Mouse (Mus musculus) liver, embryonic 11.5 days (tissue): Measurements from ENCODE around the gene Bcl2l15. TPM values are rescaled to one million over a fixed set of nuclear protein-coding genes. Genes with fewer than 3 reads are reported as not detected.
"Not testable (repeated sequence)": the region's sequence is repeated elsewhere in the genome, so short reads cannot be mapped to it uniquely, and the experiment has no call there.

Experiments used
- ATAC-seq: fragments of 200-750 bp; cut with Nextera tagmentation; replicated peaks from 2 replicates; pipeline ENCODE4 v1.8.0; 2017; ENCODE audit warnings: moderate number of reproducible peaks, mild to moderate bottlenecking, moderate TSS enrichment, moderate library complexity; ENCODE audit not compliant: low FRiP score
- DNase-seq: peaks from one replicate; pipeline ENCODE4 v3.0.0-alpha.2; 2017; ENCODE audit warnings: low spot score
- H3K27ac ChIP-seq: fragments of 300-500 bp; sonication (generic); 2 replicates; pipeline ENCODE4 v1.5.1; 2014; ENCODE audit warnings: mild to moderate bottlenecking, low read depth, low read length, control low read depth
- H3K27me3 ChIP-seq: fragments of 300-500 bp; sonication (generic); replicated peaks from 2 replicates; pipeline ENCODE4 v1.6.1; 2014; ENCODE audit warnings: low read length, mixed read lengths; ENCODE audit not compliant: control insufficient read depth, insufficient read depth
- H3K36me3 ChIP-seq: fragments of 300-500 bp; sonication (generic); 2 replicates; pipeline ENCODE4 v1.6.1; 2014; ENCODE audit warnings: mild to moderate bottlenecking, low read length, moderate library complexity, mixed read lengths; ENCODE audit not compliant: control insufficient read depth, insufficient read depth
- H3K4me1 ChIP-seq: fragments of 300-500 bp; sonication (generic); replicated peaks from 2 replicates; pipeline ENCODE4 v1.6.1; 2014; ENCODE audit warnings: low read length, mixed read lengths; ENCODE audit not compliant: control insufficient read depth, insufficient read depth
- H3K4me2 ChIP-seq: fragments of 300-500 bp; sonication (generic); 2 replicates; pipeline ENCODE4 v1.6.1; 2014; ENCODE audit warnings: mild to moderate bottlenecking, control low read depth, moderate library complexity
- H3K4me3 ChIP-seq: fragments of 300-500 bp; sonication (generic); 2 replicates; pipeline ENCODE4 v1.5.1; 2014; ENCODE audit warnings: low read depth, low read length, control low read depth
- H3K9ac ChIP-seq: fragments of 300-500 bp; sonication (generic); 2 replicates; pipeline ENCODE4 v1.6.1; 2014; ENCODE audit warnings: low read depth, low read length, control low read depth
- H3K9me3 ChIP-seq: fragments of 300-500 bp; sonication (generic); 2 replicates; pipeline ENCODE4 v1.6.1; 2016; ENCODE audit warnings: low read length, inconsistent platforms, mixed read lengths; ENCODE audit not compliant: control insufficient read depth
- WGBS: fragments of 180-500 bp; shearing (Covaris S2); extraction: QIAGEN DNeasy Blood & Tissue Kit; methylation state at CpG from one replicate; pipeline ENCODE4 v1.1.7; 2014; 5-methylcytosine and 5-hydroxymethylcytosine counted together
- polyA plus RNA-seq: library from polyadenylated mRNA; unstranded; fragments of >200 nt; fragmentation: Nextera tagmentation; extraction: Ambion mirVana; gene quantifications from 2 replicates; pipeline ENCODE4 v1.2.1, GENCODE M21; 2014

Gene Bcl2l15
- polyA plus RNA-seq, 1 experiment from 2014 or later: 0.63 TPM

GRCm38 (mm10) chr3:103810967-103811366 is 21.4 kb upstream of the Bcl2l15 start:
- no peaks in the 10 kb centered on the region for H3K9me3 ChIP-seq
- ATAC-seq (no peak), DNase-seq (no peak)
- H3K4me2 ChIP-seq: peak overlapping the region; percentile 62
- peaks cover 9% of the 10 kb centered on the region for H3K4me1 ChIP-seq
- peak overlapping the region; percentile 10; the same call in 1 of the 2 replicates for H3K27ac ChIP-seq
- 79% methylated on average over 6 of the region's 6 CpGs for WGBS
- H3K27me3 ChIP-seq: no peaks in the 10 kb centered on the region
- H3K36me3 ChIP-seq: peaks cover 14% of the 10 kb centered on the region; the same call in 1 of the 2 replicates
- H3K4me3 ChIP-seq: peak overlapping the region; percentile 80; the same call in 1 of the 2 replicates
- no peak overlapping the region for H3K9ac ChIP-seq

- no peak for ATAC-seq
- Histone ChIP-seq H3K36me3 (no peaks in the 10 kb centered on the region), H3K9ac (no peak overlapping the region), H3K9me3 (no peaks in the 10 kb centered on the region), H3K27me3 (no peaks in the 10 kb centered on the region), H3K4me3 (no peak overlapping the region), H3K27ac (no peak overlapping the region), H3K4me2 (no peak overlapping the region), H3K4me1 (peaks cover 9% of the 10 kb centered on the region)
- no peak for DNase-seq
Observed at GRCm38 (mm10) chr3:103827548-103827947, 4.9 kb upstream of the Bcl2l15 start.

GRCm38 (mm10) chr3:103829036-103829435 is 3.4 kb upstream of the Bcl2l15 start:
- H3K27me3 ChIP-seq: no peaks in the 10 kb centered on the region
- H3K4me3 ChIP-seq: no peak overlapping the region
- DNase-seq (no peak), ATAC-seq (no peak)
- H3K9me3 ChIP-seq: no peaks in the 10 kb centered on the region
- no peak overlapping the region for H3K27ac ChIP-seq
- no peak overlapping the region for H3K4me2 ChIP-seq
- no peaks in the 10 kb centered on the region for H3K36me3 ChIP-seq
- 79% methylated on average over 3 of the region's 3 CpGs for WGBS
- H3K9ac ChIP-seq: no peak overlapping the region
- H3K4me1 ChIP-seq: peaks cover 9% of the 10 kb centered on the region

GRCm38 (mm10) chr3:103830681-103831080 is 1.7 kb upstream of the Bcl2l15 start:
- H3K27ac ChIP-seq: not testable (repeated sequence)

GRCm38 (mm10) chr3:103831146-103831545 is 1.3 kb upstream of the Bcl2l15 start:
- no peak overlapping the region for H3K9ac ChIP-seq
- WGBS: 86% methylated on average over 7 of the region's 7 CpGs
- DNase-seq (no peak), ATAC-seq (no peak)
- H3K27ac ChIP-seq: no peak overlapping the region
- H3K9me3 ChIP-seq: no peaks in the 10 kb centered on the region
- H3K4me2 ChIP-seq: no peak overlapping the region
- H3K36me3 ChIP-seq: no peaks in the 10 kb centered on the region
- H3K4me1 ChIP-seq: peaks cover 9% of the 10 kb centered on the region
- H3K27me3 ChIP-seq: no peaks in the 10 kb centered on the region
- no peak overlapping the region for H3K4me3 ChIP-seq

More at GRCm38 (mm10) chr3:103830681-103831080, 1.7 kb upstream of the Bcl2l15 start:
- H3K9me3 ChIP-seq, DNase-seq, H3K9ac ChIP-seq, H3K4me3 ChIP-seq, ATAC-seq, H3K27me3 ChIP-seq, H3K4me1 ChIP-seq, H3K36me3 ChIP-seq, H3K4me2 ChIP-seq: not testable (repeated sequence)
- WGBS: 82% methylated on average over 1 of the region's 1 CpGs

- Histone ChIP-seq H3K9ac (no peak overlapping the region), H3K4me2 (no peak overlapping the region), H3K27ac (no peak overlapping the region), H3K4me3 (no peak overlapping the region), H3K9me3 (no peaks in the 10 kb centered on the region), H3K27me3 (no peaks in the 10 kb centered on the region), H3K36me3 (no peaks in the 10 kb centered on the region), H3K4me1 (peaks cover 9% of the 10 kb centered on the region)
- DNase-seq (no peak), ATAC-seq (no peak)
- WGBS: 85% methylated on average over 2 of the region's 2 CpGs
Observed at GRCm38 (mm10) chr3:103834001-103834400, 1.6 kb downstream of the Bcl2l15 start.

- no peak overlapping the region for H3K4me2 ChIP-seq
- H3K4me1 ChIP-seq: peaks cover 9% of the 10 kb centered on the region
- no peak overlapping the region for H3K4me3 ChIP-seq
- no peaks in the 10 kb centered on the region for H3K9me3 ChIP-seq
- no peak overlapping the region for H3K27ac ChIP-seq
- ATAC-seq (no peak), DNase-seq (no peak)
- H3K36me3 ChIP-seq: no peaks in the 10 kb centered on the region
- WGBS: 76% methylated on average over 6 of the region's 6 CpGs
- H3K9ac ChIP-seq: no peak overlapping the region
- no peaks in the 10 kb centered on the region for H3K27me3 ChIP-seq
Observed at GRCm38 (mm10) chr3:103835272-103835950, 3.0 kb downstream of the Bcl2l15 start.

- Histone ChIP-seq H3K27me3 (no peaks in the 10 kb centered on the region), H3K4me2 (no peak overlapping the region), H3K4me3 (no peak overlapping the region), H3K9me3 (no peaks in the 10 kb centered on the region), H3K4me1 (peaks cover 9% of the 10 kb centered on the region), H3K9ac (no peak overlapping the region), H3K36me3 (no peaks in the 10 kb centered on the region), H3K27ac (no peak overlapping the region)
- WGBS: 80% methylated on average over 10 of the region's 10 CpGs
- ATAC-seq (no peak), DNase-seq (no peak)
Observed at GRCm38 (mm10) chr3:103835951-103836310, 3.5 kb downstream of the Bcl2l15 start.

- WGBS: 89% methylated on average over 5 of the region's 5 CpGs
- ATAC-seq: no peak
- no peaks in the 10 kb centered on the region for H3K36me3 ChIP-seq
Observed at GRCm38 (mm10) chr3:103836453-103836852, 4.1 kb downstream of the Bcl2l15 start.

More at GRCm38 (mm10) chr3:103836453-103836852, 4.1 kb downstream of the Bcl2l15 start:
- no peaks in the 10 kb centered on the region for H3K27me3 ChIP-seq
- no peak overlapping the region for H3K27ac ChIP-seq
- no peak overlapping the region for H3K9ac ChIP-seq
- no peak for DNase-seq
- H3K4me2 ChIP-seq: no peak overlapping the region
- peaks cover 9% of the 10 kb centered on the region for H3K4me1 ChIP-seq
- 0 out of 2 replicates have a peak, but pooled peaks cover under 1% of the 10 kb centered on the region for H3K9me3 ChIP-seq
- no peak overlapping the region for H3K4me3 ChIP-seq
